Mouse (Mus musculus) kidney, adult 11 months (tissue): ENCODE results near the gene Abhd2.

Source experiments
- DNase-seq: peaks from one replicate; pipeline ENCODE4 v3.0.0; 2022

The Abhd2 gene

DNA sequence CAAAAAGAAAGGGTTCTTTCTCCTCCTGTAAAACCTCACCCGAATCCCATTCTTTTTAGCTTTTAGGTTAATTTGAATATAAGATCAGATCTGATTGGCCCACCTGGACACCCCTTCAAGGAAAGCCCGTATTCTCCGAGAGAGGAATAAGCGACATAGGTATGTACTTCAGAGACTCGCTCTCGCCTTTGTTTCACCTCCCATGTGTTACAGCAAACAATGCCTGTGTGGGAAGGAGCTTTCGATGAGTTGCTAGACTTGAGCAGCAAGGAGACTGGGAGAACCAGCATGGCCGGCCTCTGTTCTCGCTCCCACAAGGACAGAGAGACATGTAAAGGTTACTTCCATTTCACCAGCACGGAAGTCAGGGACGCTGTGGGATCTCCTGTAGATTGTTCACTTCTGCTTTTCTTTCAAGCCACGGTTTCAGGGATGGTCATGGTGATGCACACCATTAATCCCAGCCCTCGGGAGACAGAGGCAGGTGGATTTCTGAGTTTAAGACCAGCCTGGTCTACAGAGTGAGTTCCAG lies 21.5 kb downstream of the Abhd2 start:
- DNase-seq: no peak

DNA sequence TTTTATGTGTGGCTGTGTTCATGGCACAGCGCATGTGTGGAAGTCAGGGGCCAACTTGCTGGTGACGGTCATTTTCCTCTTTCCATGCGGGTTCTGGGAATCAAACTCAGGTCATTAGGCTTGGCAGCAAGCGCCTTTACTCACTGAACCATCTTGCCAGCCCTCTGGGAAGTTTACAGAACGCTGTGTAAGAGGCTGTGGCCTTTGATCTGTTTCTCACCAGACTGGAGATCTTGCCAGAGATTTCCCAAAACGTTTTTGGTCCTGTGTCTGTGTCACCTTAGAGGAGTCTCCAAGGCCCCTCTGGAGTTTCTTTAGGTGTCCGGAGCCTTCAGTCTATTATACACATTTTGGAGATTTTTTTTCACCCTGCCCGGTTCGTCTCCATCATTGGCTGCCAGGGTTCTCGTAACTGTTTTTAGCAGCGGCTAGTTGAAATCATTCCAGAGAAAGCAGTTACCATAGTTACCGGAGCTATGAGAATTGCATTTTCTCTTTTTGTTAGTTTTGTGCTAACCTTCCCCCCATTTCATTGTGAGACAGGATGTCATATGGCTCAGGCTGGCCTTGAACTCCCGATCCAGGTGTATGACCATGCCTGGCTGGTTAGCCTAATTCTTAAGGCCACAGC lies 22.3 kb downstream of the Abhd2 start:
- DNase-seq: no peak

DNA sequence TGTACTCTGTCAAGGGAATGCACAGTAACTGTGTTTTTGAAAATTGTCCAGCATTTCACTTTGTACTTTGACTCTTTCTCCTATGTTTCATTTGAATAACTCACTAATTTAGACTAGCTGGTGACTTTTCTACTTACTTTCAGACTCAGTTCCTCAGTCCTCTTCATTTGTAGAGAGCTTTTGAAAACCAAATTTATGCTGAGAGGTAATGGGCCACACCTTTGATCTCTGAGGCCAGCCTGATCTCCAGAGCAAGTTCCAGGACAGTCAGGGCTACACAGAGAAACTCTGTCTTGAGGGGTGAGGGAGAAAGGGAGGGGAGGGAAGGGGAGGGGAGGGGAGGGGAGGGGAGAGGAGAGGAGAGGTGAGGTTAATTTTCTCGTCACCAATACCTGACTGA lies 25.7 kb downstream of the Abhd2 start:
- DNase-seq: no peak

DNA sequence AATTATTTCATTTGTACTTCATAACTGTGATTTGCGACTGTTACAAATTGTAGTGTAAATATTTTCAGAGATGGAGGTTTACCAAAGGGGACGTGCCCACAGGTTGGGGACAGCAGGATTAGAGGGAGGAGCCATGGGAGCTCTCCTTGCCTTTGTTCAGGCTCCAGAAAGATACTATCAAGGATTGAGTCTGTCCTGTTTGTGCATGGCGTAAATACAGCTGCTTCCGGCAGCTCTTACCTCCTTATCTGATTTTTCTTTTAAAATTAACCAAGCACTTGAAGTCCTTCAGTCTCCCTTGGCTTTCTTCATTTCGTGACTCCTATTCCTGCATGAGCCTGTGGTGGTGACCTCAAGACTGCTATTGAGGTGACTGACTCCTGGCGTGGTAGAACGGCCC lies 26.5 kb downstream of the Abhd2 start:
- DNase-seq: no peak

DNA sequence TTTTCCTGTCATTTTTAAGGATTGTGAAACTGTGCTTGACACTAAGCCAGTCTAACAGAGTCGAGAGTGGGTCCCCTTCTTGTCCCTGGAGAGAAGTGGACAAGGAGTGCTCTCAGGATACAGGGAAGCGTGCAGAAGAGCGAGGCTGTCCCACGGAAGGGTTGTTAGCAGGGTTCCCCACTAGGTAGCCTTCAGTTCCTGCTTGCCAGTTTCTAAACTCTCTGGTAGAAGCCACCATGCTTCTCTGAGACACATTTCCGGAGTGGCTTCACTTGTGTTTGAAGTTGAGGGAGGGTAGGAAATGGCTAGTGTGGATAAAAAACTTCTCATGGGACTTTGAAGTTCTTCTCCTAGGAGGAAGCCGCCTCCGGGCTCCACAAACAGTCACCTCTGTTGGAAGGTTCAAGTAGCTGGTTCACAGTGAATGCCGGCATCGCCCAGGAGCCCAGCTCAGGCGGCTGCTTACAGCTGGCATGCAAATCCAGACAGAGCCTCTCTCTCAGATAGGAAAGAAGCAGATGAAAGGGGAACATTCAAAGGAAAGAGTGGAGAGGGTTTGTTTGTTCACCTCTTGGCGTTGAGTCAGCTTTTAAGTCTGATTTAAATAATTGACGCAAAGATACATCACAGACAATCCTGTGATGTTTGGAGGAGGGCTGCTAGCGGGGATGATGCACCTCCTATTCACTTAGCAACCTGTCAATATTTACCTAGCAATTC lies 27.6 kb downstream of the Abhd2 start:
- no peak for DNase-seq

DNA sequence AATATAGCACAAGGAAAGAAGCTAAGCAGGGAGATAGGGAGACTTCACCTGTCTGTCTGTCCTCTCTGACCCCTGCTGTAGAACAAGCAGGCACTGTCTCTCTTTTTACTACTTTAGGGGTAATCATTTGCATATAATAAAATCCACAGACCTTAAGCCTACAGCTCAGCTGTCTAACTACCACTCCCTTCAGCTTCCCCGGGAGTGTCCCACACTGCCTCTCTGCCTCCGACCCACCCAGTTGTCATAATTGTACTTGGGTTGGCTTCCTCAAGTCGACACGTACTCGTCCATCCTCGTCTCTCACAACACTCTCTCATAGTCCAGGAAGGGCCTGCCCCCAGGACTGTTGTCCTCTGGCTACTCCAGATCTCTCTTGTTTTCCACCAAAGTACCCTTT lies 29.1 kb downstream of the Abhd2 start:
- DNase-seq: no peak

DNA sequence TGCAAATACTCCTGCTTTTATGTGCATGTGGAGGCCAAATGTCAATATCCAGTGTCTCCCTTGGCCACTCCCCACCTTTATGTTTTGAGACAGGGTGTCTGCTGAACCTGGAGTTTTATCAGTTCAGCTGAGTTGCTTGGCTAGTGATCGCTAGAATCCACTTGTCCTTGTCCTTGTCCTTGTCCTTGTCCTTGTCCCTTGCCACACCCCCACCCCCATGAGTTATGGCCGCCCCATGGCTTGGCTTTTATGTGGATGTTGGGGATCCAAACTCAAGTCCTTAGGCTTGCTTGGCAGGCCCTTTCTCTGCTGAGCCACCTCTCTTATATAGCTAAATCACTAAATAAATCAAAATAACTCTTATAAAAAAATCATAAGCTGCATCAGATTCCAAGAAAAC lies 29.6 kb downstream of the Abhd2 start:
- DNase-seq: no peak

DNA sequence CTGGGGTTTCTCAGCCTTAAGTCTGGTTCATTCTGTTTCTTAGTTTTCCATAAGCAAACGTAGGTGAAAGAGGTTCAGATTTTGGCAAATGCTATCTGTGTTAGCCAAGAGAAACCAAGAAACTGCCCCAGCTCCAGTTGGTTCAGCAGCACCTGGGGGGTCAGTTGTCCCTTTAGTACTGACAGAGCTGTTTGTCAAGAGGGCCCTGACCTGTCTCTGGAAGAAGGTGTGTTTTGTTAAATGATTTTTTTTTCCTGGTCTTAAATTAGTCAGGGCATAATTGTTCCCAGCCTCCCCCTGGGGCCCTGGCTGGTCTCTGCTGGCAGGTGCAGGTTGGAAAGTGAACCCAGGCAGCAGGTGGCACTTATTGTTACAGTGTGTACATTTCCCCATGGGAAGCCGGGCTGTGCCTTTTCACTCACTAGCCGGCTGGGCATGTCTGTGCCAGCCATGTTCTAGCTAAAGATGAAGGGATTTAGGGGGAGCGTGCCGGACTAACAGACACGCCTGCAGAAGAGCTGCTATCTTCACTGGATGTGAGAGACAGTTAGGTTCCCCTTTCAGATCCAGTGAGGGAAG lies 30.3 kb downstream of the Abhd2 start:
- DNase-seq: no peak

DNA sequence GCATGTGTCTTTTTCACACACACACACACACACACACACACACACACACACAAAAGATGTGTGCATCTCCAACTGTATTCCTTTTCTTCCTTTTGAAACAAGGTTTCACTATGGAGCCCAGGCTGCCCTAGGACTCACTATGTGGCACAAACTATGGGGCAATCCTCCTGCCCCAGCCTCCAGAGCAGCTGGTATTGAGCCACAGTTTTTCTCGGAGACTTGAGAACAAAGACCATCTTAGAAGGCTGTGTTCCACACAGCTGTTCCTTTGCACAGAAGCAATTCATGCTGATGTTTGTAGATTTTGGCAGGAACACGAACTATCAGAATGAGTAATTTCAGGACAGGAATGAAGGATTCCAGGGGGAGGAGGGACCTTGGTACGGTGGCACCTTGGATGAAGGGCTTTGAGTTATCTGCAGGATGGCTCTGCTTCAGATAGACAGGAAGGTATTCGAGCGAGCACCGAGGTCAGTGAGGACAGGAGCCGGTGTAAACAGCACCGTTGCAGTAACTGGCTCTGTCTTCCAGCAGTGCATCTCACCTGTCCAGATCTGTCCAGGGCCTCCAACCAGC lies 35.5 kb downstream of the Abhd2 start:
- no peak for DNase-seq

DNA sequence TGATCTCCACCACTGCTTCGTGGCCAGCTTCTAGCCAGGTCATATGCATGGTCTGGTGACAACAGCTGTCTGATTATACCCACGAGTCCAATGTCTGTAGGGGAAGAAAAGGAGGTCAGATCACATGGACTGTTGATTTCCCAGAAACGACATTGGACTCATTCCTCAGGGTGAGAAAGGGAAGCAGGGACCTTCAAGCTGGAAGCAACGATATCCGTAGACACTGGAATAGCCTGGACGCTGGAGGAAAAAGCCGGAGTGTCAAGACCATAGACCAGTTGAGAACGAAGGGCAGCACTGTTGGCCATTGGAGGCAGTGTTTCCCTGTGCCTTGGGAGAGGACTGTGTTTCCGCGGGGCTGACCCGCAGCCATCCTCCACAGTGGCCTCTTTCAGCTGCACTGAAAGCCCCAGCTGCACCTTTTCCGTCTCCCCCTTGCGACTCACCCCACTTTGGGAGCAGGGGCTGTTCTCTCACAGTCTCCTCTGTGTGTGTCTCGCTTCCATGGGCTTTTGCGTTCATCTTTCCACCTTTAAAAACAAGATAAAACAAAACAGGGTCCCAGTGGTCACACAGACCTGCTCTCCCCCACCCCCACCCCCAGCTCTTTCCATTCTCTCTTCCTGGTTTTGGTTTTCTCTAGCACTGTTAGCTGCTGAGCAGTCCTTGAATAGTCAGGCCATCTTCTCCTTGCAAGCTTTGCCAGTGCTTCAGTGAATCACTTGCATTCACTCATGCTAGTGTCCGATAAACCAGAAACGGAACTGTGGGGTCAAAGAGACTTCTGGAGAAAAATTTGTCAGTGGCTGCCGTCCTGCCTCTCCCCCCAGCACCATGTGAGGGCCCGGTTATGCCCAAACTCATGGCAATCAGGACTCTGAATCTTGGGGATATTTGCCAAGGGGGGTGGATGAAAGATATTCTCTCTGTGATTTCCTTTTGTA lies 36.5 kb downstream of the Abhd2 start:
- DNase-seq: no peak

DNA sequence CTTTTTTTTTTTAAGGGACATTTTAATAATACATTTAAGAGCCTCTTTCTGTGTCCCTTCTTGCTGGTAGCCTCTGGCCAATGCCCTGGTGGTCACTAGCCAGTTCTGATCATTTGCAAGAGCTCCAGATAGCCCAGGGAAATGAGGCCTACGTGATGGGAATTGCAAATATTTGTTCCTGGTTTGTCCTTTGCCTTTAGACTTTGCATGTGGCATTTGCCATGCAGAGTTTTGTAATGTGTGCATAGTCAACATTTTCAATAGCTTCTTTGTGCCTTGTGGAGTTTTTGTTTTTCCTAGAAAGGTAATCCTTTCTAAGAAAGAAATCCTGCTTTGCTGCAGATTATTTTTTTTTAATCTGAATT lies 37.2 kb downstream of the Abhd2 start:
- no peak for DNase-seq

DNA sequence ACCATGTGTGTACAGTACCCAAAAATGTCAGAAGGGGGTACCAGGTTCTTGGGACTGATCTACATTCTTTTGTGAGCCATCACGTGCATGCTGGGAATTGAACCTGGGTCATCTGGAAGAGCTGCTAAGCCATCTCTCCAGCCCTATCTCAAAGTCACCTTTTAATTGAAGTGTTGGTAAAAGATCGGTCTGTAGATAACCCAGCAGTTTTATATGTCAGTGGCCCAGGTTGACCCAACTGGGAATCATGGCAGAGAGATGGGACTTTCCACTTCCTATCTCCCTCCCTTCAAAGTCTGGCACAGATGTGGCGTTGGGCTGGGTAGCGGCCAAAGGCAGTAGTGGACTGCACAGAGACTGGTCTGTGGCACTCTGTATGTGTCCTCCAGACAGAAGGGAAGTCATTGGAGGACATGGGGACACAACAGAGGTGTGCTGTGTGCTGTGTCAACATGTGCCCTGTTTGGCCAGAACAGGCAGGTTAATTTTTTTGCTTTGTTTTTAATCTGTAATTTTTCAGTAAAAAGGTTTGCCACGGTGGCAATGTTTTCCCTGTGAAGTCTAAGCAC lies 38.5 kb downstream of the Abhd2 start:
- no peak for DNase-seq

DNA sequence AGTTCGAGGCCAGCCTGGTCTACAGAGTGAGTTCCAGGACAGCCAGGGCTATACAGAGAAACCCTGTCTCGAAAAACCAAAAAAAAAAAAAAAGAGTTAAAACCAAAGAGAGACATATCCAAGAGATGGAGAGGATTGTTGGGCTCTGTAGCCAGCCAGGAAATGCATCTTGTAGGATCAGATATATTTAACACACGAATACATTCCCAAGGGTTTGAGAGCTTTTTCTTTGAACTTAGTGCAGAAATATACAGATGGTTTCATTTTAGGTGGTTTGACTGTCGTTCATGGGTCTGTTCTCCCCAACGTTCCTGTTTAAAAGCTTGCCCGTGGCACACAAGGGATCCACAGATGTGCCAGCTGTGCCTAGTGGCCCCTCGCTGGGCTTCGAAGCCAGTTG lies 39.2 kb downstream of the Abhd2 start:
- DNase-seq: no peak

DNA sequence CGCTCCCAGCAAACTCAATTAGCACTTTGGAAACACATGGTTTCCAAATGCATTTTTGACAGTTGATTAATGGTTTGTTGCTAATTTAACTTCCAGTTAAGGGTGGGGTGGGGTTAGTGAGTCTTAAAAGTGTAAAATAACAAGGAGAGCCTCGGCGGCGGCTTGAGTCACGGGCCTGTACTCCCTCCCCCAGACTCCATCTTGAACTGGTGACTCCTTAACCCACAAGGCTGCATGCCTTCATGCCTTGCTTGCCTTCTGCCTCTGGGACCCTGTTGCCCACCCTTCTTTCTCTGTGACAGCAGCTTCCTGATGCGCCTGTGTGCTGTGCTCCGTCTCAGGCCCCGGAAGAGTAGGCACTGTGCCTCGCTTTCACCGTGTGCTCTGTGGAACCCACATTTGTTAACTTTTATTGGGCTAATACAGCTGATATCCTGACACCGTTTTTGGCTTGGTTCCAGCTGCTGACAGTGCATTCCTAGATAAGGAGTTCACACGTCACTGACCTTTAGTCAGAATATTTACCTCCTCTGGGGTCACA lies 40.6 kb downstream of the Abhd2 start:
- no peak for DNase-seq

DNA sequence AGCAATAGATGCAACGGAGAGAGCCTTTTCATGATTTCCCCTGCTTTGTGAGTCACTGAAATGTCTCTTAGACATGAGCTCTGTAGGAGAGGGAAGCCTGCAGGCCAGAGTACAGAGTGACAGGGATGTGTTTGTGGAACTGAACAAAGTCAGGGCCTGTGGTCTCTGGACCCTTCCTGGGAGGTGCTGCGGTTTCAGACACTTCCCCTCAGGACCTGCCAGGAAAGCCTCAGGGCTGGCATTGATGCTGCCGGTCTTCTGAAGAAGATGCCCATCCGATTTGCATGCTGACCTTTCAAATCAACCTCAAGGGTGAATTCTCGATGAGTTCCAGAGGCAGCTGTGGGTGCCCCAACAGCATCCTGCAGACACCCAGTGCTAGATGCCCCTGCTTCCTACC lies 41.5 kb downstream of the Abhd2 start:
- no peak for DNase-seq

DNA sequence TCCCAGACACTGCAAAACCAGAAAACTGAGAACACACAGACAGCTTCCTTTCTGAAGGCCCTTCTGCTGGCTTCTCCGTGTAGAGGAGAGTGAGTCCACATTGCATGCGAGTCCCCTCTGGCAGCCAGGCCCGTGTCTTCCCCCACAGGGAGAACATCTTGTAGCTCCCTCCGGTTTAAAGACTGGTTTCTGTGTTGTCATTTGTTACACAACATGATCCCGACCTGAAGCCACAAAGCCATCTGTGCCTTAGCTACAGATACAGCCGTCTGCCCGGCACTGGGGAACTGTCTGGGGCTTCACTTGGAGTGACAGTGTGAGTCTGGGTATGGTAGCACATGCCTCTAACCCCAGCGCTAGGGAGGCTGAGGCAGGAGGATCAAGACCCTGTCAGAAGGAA lies 42.1 kb downstream of the Abhd2 start:
- no peak for DNase-seq

DNA sequence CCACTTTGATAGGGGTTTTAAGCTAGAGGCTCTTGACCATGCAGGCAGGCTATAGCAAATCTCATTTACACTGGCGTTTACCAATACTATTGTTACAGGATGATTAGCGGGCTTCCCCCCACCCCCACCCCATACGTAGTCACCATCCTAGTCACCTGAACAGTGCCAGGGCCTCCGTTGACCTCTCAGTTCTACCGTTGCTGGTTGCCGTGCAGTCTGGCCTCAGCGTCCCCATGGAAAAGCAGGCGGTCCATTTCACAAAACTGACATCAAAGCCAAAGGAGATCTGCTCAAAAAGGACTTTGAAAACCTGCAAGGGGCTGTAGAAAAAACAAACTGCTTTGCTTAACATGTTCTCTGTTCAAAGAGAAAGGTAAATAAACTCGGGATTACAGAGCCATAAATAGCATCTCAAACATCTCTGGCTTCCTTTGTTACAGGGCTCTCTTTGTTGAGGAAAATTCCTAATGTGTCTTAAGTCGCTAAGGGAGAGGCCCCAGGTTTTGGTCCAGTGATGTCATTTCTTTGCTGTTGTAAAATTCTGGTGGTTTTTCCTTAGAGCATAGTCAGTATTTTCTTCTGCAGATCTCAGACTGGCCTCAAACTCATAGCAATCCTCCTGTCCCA lies 43.2 kb downstream of the Abhd2 start:
- DNase-seq: no peak

DNA sequence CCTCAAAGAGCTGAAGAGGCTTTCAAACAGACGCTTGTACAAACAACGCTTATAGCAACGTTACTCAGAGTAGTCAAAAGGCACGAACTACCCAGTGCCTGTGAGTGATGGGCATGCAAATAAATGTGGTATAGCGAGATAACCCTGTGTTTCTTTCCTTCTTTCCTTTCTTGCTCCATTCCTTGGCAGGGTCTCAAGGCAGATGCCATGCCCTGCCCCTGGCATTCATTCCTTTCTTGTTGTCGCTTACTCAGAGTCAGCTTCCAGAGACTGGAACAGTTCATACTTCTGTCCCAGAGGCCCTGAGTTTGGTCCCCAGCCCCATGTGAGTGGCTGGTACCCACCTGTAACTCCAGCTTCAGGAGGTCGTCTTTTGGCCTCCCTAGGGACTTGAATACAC lies 44.6 kb downstream of the Abhd2 start:
- no peak for DNase-seq

DNA sequence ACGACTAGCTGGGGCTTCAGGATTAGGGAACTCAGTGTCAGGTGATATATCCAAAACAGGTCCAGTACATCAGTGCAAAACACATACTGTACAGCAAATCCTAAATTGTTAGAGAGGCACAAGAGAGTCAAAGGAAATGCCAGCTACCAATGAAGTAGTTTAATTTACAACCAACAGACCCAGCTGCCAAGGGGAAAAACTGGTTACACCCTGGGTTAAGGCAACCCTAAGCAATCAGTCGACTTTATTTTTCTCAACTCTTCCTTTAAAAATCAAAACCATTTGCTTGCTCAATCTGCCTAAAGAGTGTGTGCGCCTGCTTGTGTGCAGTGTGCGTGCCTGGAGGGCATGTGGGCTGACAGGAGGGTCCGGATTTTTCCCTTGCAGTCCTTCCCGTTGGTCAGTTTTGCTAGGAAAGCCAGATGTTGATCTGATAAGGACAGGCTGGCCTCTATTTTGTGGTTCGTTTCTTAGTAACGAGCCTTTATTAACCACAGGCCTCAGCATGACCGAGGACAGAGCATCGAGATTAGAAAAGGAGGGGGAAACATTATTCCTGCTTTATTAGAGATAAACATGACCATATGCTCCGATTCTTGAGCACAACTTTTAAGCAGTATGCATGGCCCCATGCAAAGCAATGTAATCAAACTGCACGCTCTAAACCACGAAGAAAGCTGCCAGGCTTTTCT lies 45.3 kb downstream of the Abhd2 start:
- no peak for DNase-seq

DNA sequence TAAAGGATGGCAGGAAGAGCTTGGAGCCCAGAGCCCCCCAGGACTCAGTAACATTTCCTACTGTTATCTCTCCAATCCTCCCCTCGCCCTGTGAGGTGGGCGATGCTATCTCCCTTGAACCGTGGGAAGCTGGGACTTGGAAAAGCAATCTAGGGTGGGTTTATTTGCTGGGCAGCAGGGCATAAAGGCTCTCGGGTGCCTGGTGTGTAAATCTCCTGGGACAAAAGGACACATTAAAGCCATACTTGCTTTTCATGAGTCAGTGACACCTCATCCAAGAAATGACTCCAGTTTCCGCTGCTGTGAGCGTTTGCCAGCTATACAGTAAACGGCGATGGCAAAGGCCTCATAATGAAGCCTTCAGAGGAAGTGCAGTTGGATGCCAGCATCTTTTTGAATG lies 50.9 kb downstream of the Abhd2 start:
- DNase-seq: no peak

DNA sequence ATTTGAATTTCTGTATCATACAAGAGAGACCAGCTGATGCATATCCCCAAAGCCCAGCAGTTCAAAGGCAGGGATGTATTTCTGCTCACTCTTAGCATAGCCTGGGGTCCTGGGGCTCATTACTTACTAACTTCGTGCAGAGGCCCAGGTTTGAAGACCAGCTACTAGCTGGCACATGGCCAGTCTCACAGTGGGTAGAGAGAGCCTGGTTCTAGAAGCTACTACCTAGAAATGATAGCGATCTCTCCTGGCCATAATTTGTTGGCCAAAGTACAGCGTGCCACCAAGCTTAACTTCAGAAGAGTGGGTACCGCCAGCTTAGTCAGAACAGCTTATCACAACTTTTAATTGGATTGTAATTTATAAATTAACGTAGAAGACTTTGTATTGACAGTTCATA lies 55.8 kb downstream of the Abhd2 start:
- DNase-seq: no peak
